Mouse (Mus musculus) myocyte (in vitro differentiated cells): ENCODE results near the gene Trim26.

Experiments used
- MYOG ChIP-seq, 3 experiments: IDR thresholded peaks; one replicate each; pipeline ENCODE4 v1.6.1; 2011; ENCODE audit warnings: control low read depth in 2 of 3, low read depth in 2 of 3, mild to moderate bottlenecking in 2 of 3; ENCODE audit not compliant: insufficient read length in 2 of 3, control insufficient read depth in 1 of 3, insufficient read depth in 1 of 3
- POLR2A ChIP-seq: IDR thresholded peaks from one replicate; pipeline ENCODE4 v1.6.1; 2011; ENCODE audit warnings: low read depth, mild to moderate bottlenecking, control low read depth, moderate library complexity; ENCODE audit not compliant: insufficient read length
- POLR2AphosphoS2 ChIP-seq: IDR thresholded peaks from one replicate; pipeline ENCODE4 v1.6.1; 2011; ENCODE audit warnings: low read depth, control low read depth; ENCODE audit not compliant: insufficient read length
- REST ChIP-seq: IDR thresholded peaks from one replicate; pipeline ENCODE4 v1.6.1; 2011; ENCODE audit warnings: mild to moderate bottlenecking, control low read depth, moderate library complexity; ENCODE audit not compliant: insufficient read depth, insufficient read length

GRCm38 (mm10) chr17:36848911-36849310, 12.0 kb downstream of the Trim26 start:
- TF ChIP-seq POLR2AphosphoS2 (no peak), REST (no peak), POLR2A (no peak), MYOG (IDR thresholded peaks at IDR 0.05; ENCODE audit: control insufficient read depth in 1 of 3, insufficient read depth in 1 of 3, insufficient read length in 2 of 3, low read depth in 2 of 3) (no peak)
